Mouse (Mus musculus) hindbrain, embryonic 15.5 days (tissue): ENCODE measurements around the gene Ate1. TPM values are rescaled to one million over a fixed set of nuclear protein-coding genes. Genes with fewer than 3 reads are reported as not detected.
"Not testable (repeated sequence)": the region's sequence is repeated elsewhere in the genome, so short reads cannot be mapped to it uniquely, and the experiment has no call there.

Experiments used
- ATAC-seq: fragments of 200-750 bp; cut with Nextera tagmentation; 2 replicates; pipeline ENCODE4 v1.8.0; 2017; ENCODE audit warnings: low read depth, moderate number of reproducible peaks, moderate TSS enrichment; ENCODE audit not compliant: low FRiP score
- H3K27ac ChIP-seq: fragments of 300-500 bp; sonication (generic); replicated peaks from 2 replicates; pipeline ENCODE4 v1.5.1; 2015; ENCODE audit warnings: mild to moderate bottlenecking, inconsistent platforms
- H3K27me3 ChIP-seq: fragments of 300-500 bp; sonication (generic); 2 replicates; pipeline ENCODE4 v1.6.1; 2015; ENCODE audit warnings: control low read depth, inconsistent platforms
- H3K36me3 ChIP-seq: fragments of 300-500 bp; sonication (generic); 2 replicates; pipeline ENCODE4 v1.6.1; 2015; ENCODE audit warnings: control low read depth, inconsistent platforms
- H3K4me1 ChIP-seq: fragments of 300-500 bp; sonication (generic); replicated peaks from 2 replicates; pipeline ENCODE4 v1.6.1; 2015; ENCODE audit warnings: control low read depth, inconsistent platforms
- H3K4me2 ChIP-seq: fragments of 300-500 bp; sonication (generic); 2 replicates; pipeline ENCODE4 v1.6.1; 2015; ENCODE audit warnings: moderate library complexity, mild to moderate bottlenecking, inconsistent platforms
- H3K4me3 ChIP-seq: fragments of 300-500 bp; sonication (generic); 2 replicates; pipeline ENCODE4 v1.5.1; 2015; ENCODE audit warnings: mild to moderate bottlenecking, inconsistent platforms
- H3K9ac ChIP-seq: fragments of 300-500 bp; sonication (generic); 2 replicates; pipeline ENCODE4 v1.6.1; 2015; ENCODE audit warnings: inconsistent platforms
- H3K9me3 ChIP-seq: fragments of 300-500 bp; sonication (generic); 2 replicates; pipeline ENCODE4 v1.6.1; 2016; ENCODE audit warnings: control low read depth, inconsistent platforms
- WGBS: fragments of 180-500 bp; shearing (Covaris S2); methylation state at CpG from one replicate; pipeline ENCODE4 v1.1.7; 2015; 5-methylcytosine and 5-hydroxymethylcytosine counted together
- polyA plus RNA-seq: library from polyadenylated mRNA; unstranded; fragments of >200 nt; fragmentation: Nextera tagmentation; extraction: Ambion mirVana; gene quantifications from 2 replicates; pipeline ENCODE4 v1.2.1, GENCODE M21; 2015

Gene Ate1
- polyA plus RNA-seq, 1 experiment from 2014 or later: 110 TPM

DNA sequence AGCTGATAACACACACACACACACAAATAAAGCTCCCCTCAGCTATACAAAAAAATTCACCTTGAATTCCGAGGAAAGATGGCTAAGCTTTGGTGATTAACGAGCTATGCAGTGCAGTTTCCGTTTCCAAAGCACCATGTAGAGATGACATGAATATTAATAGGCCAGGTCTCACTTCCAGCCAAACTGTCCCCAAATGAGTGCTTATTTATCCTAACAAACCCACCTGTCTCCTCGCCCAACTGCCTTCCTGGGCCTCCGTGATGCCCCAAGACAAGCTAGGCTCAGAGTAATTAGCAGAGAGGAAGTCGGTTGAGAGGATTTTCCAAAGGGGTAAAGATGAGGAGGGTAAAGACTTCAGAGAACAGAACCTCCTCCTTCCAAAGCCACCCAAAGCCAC lies 49.1 kb downstream of the Ate1 start:
- Histone ChIP-seq H3K27me3 (no peaks in the 10 kb centered on the region), H3K36me3 (peaks cover 1% of the 10 kb centered on the region; the same call in 1 of the 2 replicates), H3K4me3 (no peak overlapping the region), H3K4me2 (no peak overlapping the region), H3K4me1 (peaks cover 15% of the 10 kb centered on the region), H3K27ac (no peak overlapping the region), H3K9ac (no peak overlapping the region), H3K9me3 (no peaks in the 10 kb centered on the region)
- 19% methylated on average over 6 of the region's 6 CpGs for WGBS
- no peak for ATAC-seq

DNA sequence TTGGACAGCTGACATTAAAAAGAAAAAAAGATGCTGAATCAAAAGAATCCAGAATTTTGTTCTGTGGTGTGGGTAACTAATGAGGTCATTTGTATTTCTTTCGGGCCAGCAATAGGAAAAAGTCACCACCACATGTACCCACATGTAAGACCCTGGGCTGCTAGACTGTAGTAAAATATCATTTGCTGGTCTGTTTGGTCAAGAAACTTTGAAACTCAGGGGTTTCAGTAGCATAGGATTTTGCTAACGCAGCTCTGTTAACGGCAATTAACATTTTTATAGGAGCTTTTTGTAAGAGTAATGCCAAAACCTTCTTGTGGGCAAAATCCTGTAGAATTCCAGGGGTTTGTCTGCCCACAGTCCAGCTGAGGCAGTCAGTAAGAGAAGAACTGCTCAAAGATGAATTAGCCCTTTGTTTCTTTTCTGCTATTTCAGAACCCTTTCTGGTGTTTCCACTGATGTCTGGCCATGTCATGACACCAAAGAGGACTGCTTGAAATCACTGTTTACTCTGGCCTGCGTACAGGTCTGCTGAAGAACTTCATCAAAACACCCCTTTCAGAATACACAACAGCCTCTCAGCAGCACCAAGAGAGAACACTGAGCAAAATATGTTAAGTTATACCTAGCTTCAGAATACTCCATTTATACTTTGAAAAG lies 64.5 kb downstream of the Ate1 start:
- H3K27ac ChIP-seq: no peak overlapping the region
- no peaks in the 10 kb centered on the region for H3K4me1 ChIP-seq
- H3K9me3 ChIP-seq: no peaks in the 10 kb centered on the region
- no peak overlapping the region for H3K4me2 ChIP-seq
- 64% methylated on average over 4 of the region's 4 CpGs for WGBS
- no peaks in the 10 kb centered on the region for H3K27me3 ChIP-seq
- no peak for ATAC-seq
- H3K4me3 ChIP-seq: no peak overlapping the region
- peaks cover 18% of the 10 kb centered on the region for H3K36me3 ChIP-seq
- H3K9ac ChIP-seq: no peak overlapping the region

DNA sequence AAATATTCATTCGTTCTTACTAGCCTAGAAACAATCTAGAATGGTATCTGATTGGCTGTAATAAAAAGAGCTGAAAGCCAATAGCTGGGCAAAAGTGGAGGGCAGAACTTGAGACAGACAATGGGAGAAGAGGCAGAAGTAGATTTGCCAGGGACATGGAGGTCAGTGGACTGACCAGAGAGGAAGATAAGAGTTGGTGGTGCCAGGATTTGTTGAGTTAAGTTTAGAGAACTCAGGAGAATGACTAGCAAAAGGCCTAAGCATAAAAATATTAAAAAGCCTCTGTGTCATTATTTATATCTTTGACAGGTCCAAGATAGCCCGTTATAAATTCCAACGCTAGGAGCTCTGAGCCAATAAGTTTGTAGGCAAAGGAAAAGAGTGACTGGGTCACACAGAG lies 65.9 kb downstream of the Ate1 start:
- Histone ChIP-seq H3K27ac (no peak overlapping the region), H3K9ac (no peak overlapping the region), H3K4me3 (no peak overlapping the region), H3K36me3 (peaks cover 8% of the 10 kb centered on the region; the same call in 1 of the 2 replicates), H3K4me1 (no peaks in the 10 kb centered on the region), H3K4me2 (no peak overlapping the region), H3K9me3 (no peaks in the 10 kb centered on the region), H3K27me3 (no peaks in the 10 kb centered on the region)
- ATAC-seq: no peak
- 90% methylated on average over 3 of the region's 3 CpGs for WGBS

DNA sequence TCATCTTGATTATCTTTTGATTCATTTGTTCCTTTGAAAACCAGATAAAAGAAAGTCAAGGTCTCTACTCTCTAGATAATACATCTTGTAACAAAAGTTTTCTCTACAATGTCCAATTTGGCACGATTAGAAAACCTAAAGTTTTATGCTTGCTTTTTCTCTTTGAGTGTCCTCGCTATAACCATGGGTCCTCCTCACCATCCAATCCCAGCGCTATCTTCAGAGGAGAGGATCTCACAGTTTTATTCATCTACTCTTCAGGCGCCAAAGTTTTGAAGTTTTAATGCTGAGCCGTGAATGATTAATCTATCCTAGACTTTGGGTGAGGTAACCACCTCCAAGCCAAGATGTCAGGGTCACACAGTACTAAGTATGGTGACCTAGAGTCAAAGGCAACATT lies 84.4 kb downstream of the Ate1 start:
- WGBS: 91% methylated on average over 5 of the region's 5 CpGs
- no peaks in the 10 kb centered on the region for H3K4me1 ChIP-seq
- H3K36me3 ChIP-seq: 0 out of 2 replicates have a peak, but pooled peaks cover 5% of the 10 kb centered on the region
- H3K4me3 ChIP-seq: no peak overlapping the region
- no peak overlapping the region for H3K27ac ChIP-seq
- no peaks in the 10 kb centered on the region for H3K27me3 ChIP-seq
- H3K9ac ChIP-seq: no peak overlapping the region
- H3K9me3 ChIP-seq: no peaks in the 10 kb centered on the region
- ATAC-seq: no peak
- H3K4me2 ChIP-seq: no peak overlapping the region

DNA sequence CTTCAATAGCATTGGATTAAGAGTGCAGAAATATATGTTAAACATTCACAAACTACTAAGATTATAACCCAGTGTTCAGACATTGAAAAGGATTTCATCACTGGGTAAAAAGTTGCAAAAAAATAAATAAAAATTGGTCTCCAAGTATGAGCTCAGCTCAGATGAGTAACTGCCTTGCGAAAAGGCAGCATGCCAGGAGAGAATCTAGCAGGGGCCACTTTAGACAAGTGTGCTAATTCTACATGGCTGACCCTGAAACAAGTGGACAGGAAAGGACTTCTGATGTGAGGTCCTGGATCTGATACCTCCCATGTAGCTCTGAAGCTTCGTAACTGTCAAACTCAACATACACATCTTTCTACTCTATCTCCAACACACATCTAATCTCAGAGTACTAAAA lies 88.0 kb downstream of the Ate1 start:
- Histone ChIP-seq H3K9me3 (no peaks in the 10 kb centered on the region), H3K4me1 (no peaks in the 10 kb centered on the region), H3K4me3 (no peak overlapping the region), H3K27me3 (no peaks in the 10 kb centered on the region), H3K36me3 (0 out of 2 replicates have a peak, but pooled peaks cover 5% of the 10 kb centered on the region), H3K4me2 (no peak overlapping the region), H3K27ac (no peak overlapping the region), H3K9ac (no peak overlapping the region)
- 91% methylated on average over 2 of the region's 2 CpGs for WGBS
- no peak for ATAC-seq

DNA sequence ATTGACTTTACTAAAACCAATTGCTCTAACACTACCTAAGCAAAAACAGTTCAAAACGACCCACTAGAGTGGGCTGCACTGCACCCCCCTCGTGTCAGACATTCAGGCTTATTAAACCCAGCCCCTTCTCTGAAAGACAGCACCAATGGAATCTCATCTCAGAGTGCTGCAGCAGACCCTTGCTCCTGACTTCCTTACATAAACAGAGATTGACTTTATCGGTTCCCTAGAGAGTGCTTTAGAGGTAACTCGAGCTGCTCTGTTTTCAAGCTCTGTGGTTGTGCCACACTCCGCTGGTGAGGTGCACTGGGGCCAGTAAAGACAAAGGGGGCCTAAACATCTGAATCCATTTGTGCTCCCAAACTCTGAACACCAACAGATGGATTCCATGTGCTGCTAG lies 93.6 kb downstream of the Ate1 start:
- no peaks in the 10 kb centered on the region for H3K36me3 ChIP-seq
- no peaks in the 10 kb centered on the region for H3K9me3 ChIP-seq
- no peaks in the 10 kb centered on the region for H3K4me1 ChIP-seq
- WGBS: 18% methylated on average over 5 of the region's 5 CpGs
- H3K4me3 ChIP-seq: no peak overlapping the region
- H3K27me3 ChIP-seq: no peaks in the 10 kb centered on the region
- no peak for ATAC-seq
- no peak overlapping the region for H3K9ac ChIP-seq
- no peak overlapping the region for H3K4me2 ChIP-seq
- H3K27ac ChIP-seq: no peak overlapping the region

DNA sequence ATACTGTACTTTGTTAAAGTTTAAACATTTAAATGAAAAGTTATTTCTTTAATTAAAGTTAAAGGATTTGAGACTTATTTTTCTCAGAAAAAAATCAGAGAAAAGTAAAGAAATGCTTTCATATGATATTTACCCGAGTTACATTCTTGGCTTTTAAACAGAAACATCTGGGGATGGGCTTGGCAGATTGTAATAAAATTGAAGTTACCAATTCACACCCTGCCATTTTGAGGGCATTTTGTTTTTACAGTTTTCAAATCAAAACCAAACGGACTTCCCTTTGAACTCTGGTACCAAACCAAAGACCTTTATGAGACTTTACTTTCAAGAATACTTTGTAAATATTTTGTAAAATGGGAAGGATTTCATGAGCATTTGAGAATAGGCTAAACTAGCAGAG lies 94.2 kb downstream of the Ate1 start:
- ATAC-seq: no peak
- H3K9me3 ChIP-seq: no peaks in the 10 kb centered on the region
- no peaks in the 10 kb centered on the region for H3K4me1 ChIP-seq
- no peaks in the 10 kb centered on the region for H3K27me3 ChIP-seq
- no peak overlapping the region for H3K4me3 ChIP-seq
- WGBS: 86% methylated on average over 2 of the region's 2 CpGs
- H3K27ac ChIP-seq: no peak overlapping the region
- H3K36me3 ChIP-seq: no peaks in the 10 kb centered on the region
- H3K9ac ChIP-seq: no peak overlapping the region
- H3K4me2 ChIP-seq: no peak overlapping the region

DNA sequence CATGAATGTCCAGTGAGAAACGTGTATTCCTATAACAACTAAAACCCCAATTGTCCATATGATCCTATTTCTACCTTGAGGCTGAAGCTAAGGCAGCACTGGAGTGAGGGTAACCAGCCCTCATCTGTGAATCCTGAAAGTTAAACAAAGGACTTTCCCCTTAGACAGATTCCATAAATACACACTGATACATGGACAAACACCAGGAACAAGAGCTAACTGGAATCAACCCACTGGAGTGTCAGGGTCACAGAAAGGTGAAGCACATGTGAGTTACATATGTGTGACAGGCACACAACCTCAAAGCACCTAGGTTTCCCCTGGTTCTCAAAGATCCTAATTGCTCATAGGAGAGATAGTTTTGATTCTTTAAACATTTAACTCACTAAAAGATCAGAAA lies 100.2 kb downstream of the Ate1 start:
- no peak overlapping the region for H3K4me3 ChIP-seq
- 80% methylated on average over 1 of the region's 1 CpGs for WGBS
- no peak overlapping the region for H3K27ac ChIP-seq
- H3K36me3 ChIP-seq: no peaks in the 10 kb centered on the region
- no peak overlapping the region for H3K9ac ChIP-seq
- ATAC-seq: no peak
- H3K4me2 ChIP-seq: no peak overlapping the region
- no peaks in the 10 kb centered on the region for H3K27me3 ChIP-seq
- no peaks in the 10 kb centered on the region for H3K4me1 ChIP-seq
- H3K9me3 ChIP-seq: no peaks in the 10 kb centered on the region

DNA sequence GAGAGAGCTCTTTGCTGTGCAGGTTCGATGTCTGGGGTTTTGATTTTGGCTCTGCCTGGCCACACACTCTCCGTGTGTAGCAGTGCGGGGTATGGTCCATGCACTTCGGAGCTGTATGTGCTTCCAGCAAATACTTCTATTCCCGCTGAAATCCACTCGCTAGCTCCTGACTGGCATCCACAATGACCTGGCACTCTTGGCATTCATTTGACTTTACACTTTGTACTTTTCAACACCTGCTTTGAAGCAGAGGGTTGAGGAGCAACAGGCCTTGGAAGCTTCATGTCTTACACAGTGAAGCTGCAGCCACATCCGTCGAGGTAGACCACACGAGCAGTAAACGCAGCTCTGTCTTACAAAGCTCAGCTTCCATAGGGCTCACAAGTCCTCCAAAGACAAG lies 112.5 kb downstream of the Ate1 start:
- Histone ChIP-seq H3K4me3 (no peak overlapping the region), H3K36me3 (no peaks in the 10 kb centered on the region), H3K27me3 (no peaks in the 10 kb centered on the region), H3K4me2 (no peak overlapping the region), H3K27ac (no peak overlapping the region), H3K4me1 (no peaks in the 10 kb centered on the region), H3K9me3 (no peaks in the 10 kb centered on the region), H3K9ac (no peak overlapping the region)
- no peak for ATAC-seq
- 90% methylated on average over 10 of the region's 10 CpGs for WGBS

DNA sequence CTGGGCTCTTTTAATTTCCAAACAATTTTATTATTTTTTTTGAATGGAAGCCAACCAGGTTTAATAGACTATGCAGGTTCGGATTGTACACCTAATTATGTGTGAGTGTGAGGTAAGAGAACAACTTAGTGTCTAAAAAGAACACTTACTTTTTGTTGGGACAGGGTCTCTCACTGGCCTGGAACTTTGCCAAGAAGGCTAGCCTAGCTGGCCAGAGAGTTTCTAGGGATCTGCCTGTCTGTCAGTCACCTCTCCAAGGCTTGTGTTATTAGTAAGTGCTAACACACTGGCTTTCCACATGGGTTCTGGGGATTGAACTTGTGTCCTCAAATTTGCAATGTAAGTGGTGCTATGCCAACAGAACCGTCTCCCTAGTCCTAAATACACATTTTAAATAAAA lies 116.8 kb downstream of the Ate1 start:
- no peak for ATAC-seq
- H3K9ac ChIP-seq: no peak overlapping the region
- 87% methylated on average over 2 of the region's 2 CpGs for WGBS

DNA sequence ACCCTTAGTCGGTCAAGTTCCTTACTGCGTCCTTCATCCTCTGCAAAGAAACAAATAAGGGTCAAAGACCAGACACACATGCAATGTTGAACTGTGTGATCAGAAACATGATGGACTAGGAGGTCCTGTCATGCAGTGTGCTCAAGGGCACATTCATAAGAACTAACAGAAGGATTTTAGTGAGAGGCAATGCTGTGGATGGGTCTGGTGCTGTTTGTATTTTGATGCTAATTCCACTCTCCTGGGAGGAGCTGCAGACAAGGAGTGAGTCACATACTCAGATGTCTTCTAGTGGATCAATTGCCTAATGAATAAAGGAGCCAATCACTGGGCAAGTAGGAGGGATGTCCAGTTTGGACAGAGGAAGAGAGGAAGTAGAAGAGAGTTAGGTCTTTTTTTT lies 125.5 kb downstream of the Ate1 start:
- no peaks in the 10 kb centered on the region for H3K4me1 ChIP-seq
- no peak overlapping the region for H3K9ac ChIP-seq
- H3K27me3 ChIP-seq: no peaks in the 10 kb centered on the region
- H3K4me3 ChIP-seq: no peak overlapping the region
- ATAC-seq: no peak
- no peak overlapping the region for H3K4me2 ChIP-seq
- peaks cover 4% of the 10 kb centered on the region; the same call in 1 of the 2 replicates for H3K36me3 ChIP-seq
- WGBS: 80% methylated on average over 2 of the region's 2 CpGs
- no peak overlapping the region for H3K27ac ChIP-seq
- no peaks in the 10 kb centered on the region for H3K9me3 ChIP-seq

More for the DNA sequence above, 116.8 kb downstream of the Ate1 start:
- Histone ChIP-seq H3K9me3 (no peaks in the 10 kb centered on the region), H3K27ac (no peak overlapping the region), H3K4me1 (no peaks in the 10 kb centered on the region), H3K27me3 (no peaks in the 10 kb centered on the region), H3K4me3 (no peak overlapping the region), H3K4me2 (no peak overlapping the region), H3K36me3 (no peaks in the 10 kb centered on the region; the same call in 1 of the 2 replicates)

DNA sequence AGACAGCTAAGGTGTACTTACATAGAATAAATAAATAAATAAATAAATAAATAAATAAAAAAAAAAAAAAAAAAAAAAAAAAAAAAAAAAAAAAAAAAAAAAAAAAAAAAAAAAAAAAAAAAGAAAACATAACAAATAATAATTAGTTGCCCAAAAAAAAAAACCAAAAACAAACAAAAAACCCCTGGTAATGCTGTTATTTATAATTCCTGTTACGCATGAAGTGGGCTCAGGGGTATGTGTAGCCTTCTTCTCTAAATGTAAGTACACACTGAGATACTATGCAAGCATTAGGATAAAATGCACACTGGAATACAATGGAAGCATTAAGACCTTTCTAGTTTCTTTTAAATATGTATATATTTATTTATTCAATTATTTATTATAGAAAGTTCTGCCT lies 130.1 kb downstream of the Ate1 start:
- not testable (repeated sequence) for H3K36me3 ChIP-seq, ATAC-seq, H3K9me3 ChIP-seq, H3K4me3 ChIP-seq, H3K9ac ChIP-seq, H3K4me2 ChIP-seq, H3K4me1 ChIP-seq, H3K27me3 ChIP-seq, H3K27ac ChIP-seq
- WGBS: 98% methylated on average over 1 of the region's 1 CpGs

DNA sequence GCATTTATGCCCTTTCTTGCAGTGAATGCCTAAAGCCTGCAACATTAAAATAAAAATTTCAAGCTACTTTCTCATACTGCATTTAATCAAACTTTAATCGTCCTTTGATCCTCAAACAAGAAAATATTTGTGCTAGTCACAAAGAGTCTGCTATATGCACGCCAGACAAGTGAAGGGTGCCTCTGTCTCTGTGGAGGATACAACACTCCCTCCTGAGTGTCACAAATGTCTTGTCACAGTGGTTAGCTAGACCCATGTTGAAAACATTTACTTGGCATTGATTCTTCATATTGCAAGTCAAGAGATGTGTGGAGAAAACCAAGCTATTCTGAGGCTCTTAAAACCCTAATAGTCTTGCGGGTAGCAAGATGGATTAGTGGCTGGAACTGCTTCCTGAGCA lies 133.9 kb downstream of the Ate1 start:
- ATAC-seq: no peak; the same call in 1 of the 2 replicates

More for the DNA sequence above, 133.9 kb downstream of the Ate1 start:
- no peak overlapping the region for H3K4me2 ChIP-seq
- no peaks in the 10 kb centered on the region for H3K27me3 ChIP-seq
- 20% methylated on average over 3 of the region's 3 CpGs for WGBS
- no peak overlapping the region for H3K4me3 ChIP-seq
- peaks cover 5% of the 10 kb centered on the region; the same call in 1 of the 2 replicates for H3K36me3 ChIP-seq
- H3K4me1 ChIP-seq: peaks cover 18% of the 10 kb centered on the region
- H3K9ac ChIP-seq: no peak overlapping the region
- H3K27ac ChIP-seq: 0 out of 2 replicates have a peak overlapping the region, but pooled peaks have one; percentile 2
- H3K9me3 ChIP-seq: no peaks in the 10 kb centered on the region
